8 mouse cellular contexts compared by ENCODE assay signal in the genomic region with DNA sequence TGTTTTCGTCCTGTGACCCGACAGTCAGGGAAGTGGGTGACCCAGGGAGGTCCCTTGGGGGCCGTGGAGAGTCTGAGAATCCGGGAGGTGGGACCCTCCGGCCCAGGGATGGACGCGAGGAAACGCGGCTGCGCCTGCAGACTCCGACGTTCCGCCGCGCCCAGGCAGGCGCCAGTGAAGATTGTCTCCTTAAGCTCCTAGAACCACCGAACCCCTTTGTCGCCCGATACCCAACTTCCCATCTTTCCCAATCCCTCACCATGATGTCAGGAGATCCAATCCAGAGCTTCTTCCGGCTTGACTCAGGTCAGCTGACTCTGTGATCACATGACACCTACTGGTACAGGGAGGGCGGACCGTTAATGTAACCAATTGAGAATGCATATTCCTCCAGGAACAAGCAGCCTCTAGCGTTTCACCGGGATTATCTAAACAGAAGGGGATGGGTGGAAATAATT. TPM values are rescaled to one million over a fixed set of nuclear protein-coding genes. Genes with fewer than 3 reads are reported as not detected.
A peak's percentile ranks its signal among the peaks of the same experiment; 100 is the strongest.
DNase-seq lines count a peak whose midpoint lies in the region; ATAC-seq and TF ChIP-seq lines count a peak whose summit lies in the region.

Gene Commd4 (minus strand): TSS at position 319 of the 458 bp plus-strand sequence.

- WGBS in hindbrain, postnatal 0 days, result under 1% methylated on average over 24 of the region's 24 CpGs

- intact Hi-C loops in gastrocnemius, adult 2 months (cut with DNase I), result no loop called here
- intact Hi-C loops in left cerebral cortex, adult 2 months (cut with DNase I), result loop anchor here (1.0 kb wide), 1 partner anchor 10 kb away; the partner anchor contains the start of gene Neil1

- no peak for TF ChIP-seq CTCF in gastrocnemius, adult 2 months (IDR thresholded peaks at IDR 0.05)
- TF ChIP-seq CTCF in hindbrain, postnatal 0 days (IDR thresholded peaks at IDR 0.05; ENCODE audit: low read depth), result peak; percentile 22; the same call in 1 of the 2 replicates
- TF ChIP-seq CTCF in left cerebral cortex, adult 2 months (IDR thresholded peaks at IDR 0.05), result no peak

- DNase-seq in ZHBTc4 (ENCODE audit: low read depth, low spot score), result peak; percentile 96
- DNase-seq in gastrocnemius, adult 2 months, result peak; percentile 93
- peak; percentile 97 for DNase-seq in hindbrain, postnatal 0 days (ENCODE audit: low spot score)
- DNase-seq in left cerebral cortex, adult 2 months (ENCODE audit: extremely low spot score in 1 of 2, low spot score in 2 of 2), result peak; percentile 79 to 88
- peak; percentile 92 to 94 for DNase-seq in right cerebral cortex, adult 2 months (ENCODE audit: low spot score in 2 of 2)
- DNase-seq in urinary bladder, postnatal 14 days (ENCODE audit: low spot score), result peak; percentile 97

- no peaks in the 10 kb centered on the region for H3K36me3 ChIP-seq in hindbrain, postnatal 0 days (ENCODE audit: insufficient read depth, low read length)

- H3K4me1 ChIP-seq in hindbrain, postnatal 0 days (ENCODE audit: insufficient read depth, low read length), result 0 out of 2 replicates have a peak, but pooled peaks cover 4% of the 10 kb centered on the region

- peak; percentile 89 for ATAC-seq in common myeloid progenitor, adult 5-6 weeks (replicated peaks; ENCODE audit: low read depth, poor library complexity, severe bottlenecking)
- ATAC-seq in hindbrain, postnatal 0 days, result peak; percentile 92
- peak; percentile 91 for ATAC-seq in megakaryocyte, adult 5-6 weeks (ENCODE audit: poor library complexity, severe bottlenecking)

- no peaks in the 10 kb centered on the region for H3K9me3 ChIP-seq in hindbrain, postnatal 0 days (ENCODE audit: low read length)

- H3K4me2 ChIP-seq in hindbrain, postnatal 0 days (ENCODE audit: low read depth, low read length), result peak within 1 kb of the TSS; percentile 97

- peak within 1 kb of the TSS; percentile 86 for H3K27ac ChIP-seq in gastrocnemius, adult 2 months
- H3K27ac ChIP-seq in hindbrain, postnatal 0 days, result peak within 1 kb of the TSS; percentile 85
- peak within 1 kb of the TSS; percentile 84 for H3K27ac ChIP-seq in left cerebral cortex, adult 2 months

- H3K4me3 ChIP-seq in gastrocnemius, adult 2 months, result peak within 1 kb of the TSS; percentile 91
- peak within 1 kb of the TSS; percentile 89 for H3K4me3 ChIP-seq in hindbrain, postnatal 0 days (ENCODE audit: low read length)
- H3K4me3 ChIP-seq in left cerebral cortex, adult 2 months, result peak within 1 kb of the TSS; percentile 93

- peak within 1 kb of the TSS; percentile 75 for H3K9ac ChIP-seq in hindbrain, postnatal 0 days (replicated peaks; ENCODE audit: low read length)

- H3K27me3 ChIP-seq in hindbrain, postnatal 0 days (ENCODE audit: insufficient read depth, low read length), result no peaks in the 10 kb centered on the region

RNA-seq across cellular contexts. Expression of gene Commd4, which starts in this region (rescaled TPM):
- 107 and 131 TPM in 2 replicates for total RNA-seq in common myeloid progenitor, adult 5-6 weeks (2017)
- total RNA-seq in gastrocnemius, adult 2 months (2021), result 10 to 100 TPM; 26.3 to 27.1 TPM
- 78.9 and 82.1 TPM in 2 replicates for total RNA-seq in hindbrain, postnatal 0 days (2014; rRNA removed)
- polyA plus RNA-seq in hindbrain, postnatal 0 days (2015; fragmentation: Nextera tagmentation; extraction: Ambion mirVana), result 170 TPM in 2 replicates
- 10 to 100 TPM; 84.1 to 93.1 TPM for total RNA-seq in left cerebral cortex, adult 2 months (2021)
- total RNA-seq in megakaryocyte, adult 5-6 weeks (2015), result 100 and 108 TPM in 2 replicates
- total RNA-seq in megakaryocyte, adult 5-6 weeks (2017), result 150 and 151 TPM in 2 replicates

Comparison
In these comparisons a context has a peak if more than half of its experiments do, and no peak if none do; other contexts are left out.
1. Peak in every context shown above with its lines: DNase-seq, ATAC-seq, H3K4me3 ChIP-seq and H3K27ac ChIP-seq.